Mouse (Mus musculus) splenic B cell, adult 2 months (primary cell): ENCODE results near the gene Polg2.

Source experiments
- DNase-seq: peaks from one replicate; pipeline ENCODE4 v3.0.0-alpha.2; 2011; ENCODE audit warnings: low read depth, low spot score
- H3K27me3 ChIP-seq: 2 replicates; pipeline ENCODE4 v1.6.1; 2012; ENCODE audit warnings: mild to moderate bottlenecking, low read length, moderate library complexity, mixed read lengths; ENCODE audit not compliant: control insufficient read depth, poor library complexity, insufficient read depth, severe bottlenecking
- H3K36me3 ChIP-seq: 2 replicates; pipeline ENCODE4 v1.6.1; 2012; ENCODE audit warnings: mild to moderate bottlenecking, low read length, moderate library complexity, mixed read lengths; ENCODE audit not compliant: control insufficient read depth, poor library complexity, insufficient read depth, severe bottlenecking

The Polg2 gene

DNA sequence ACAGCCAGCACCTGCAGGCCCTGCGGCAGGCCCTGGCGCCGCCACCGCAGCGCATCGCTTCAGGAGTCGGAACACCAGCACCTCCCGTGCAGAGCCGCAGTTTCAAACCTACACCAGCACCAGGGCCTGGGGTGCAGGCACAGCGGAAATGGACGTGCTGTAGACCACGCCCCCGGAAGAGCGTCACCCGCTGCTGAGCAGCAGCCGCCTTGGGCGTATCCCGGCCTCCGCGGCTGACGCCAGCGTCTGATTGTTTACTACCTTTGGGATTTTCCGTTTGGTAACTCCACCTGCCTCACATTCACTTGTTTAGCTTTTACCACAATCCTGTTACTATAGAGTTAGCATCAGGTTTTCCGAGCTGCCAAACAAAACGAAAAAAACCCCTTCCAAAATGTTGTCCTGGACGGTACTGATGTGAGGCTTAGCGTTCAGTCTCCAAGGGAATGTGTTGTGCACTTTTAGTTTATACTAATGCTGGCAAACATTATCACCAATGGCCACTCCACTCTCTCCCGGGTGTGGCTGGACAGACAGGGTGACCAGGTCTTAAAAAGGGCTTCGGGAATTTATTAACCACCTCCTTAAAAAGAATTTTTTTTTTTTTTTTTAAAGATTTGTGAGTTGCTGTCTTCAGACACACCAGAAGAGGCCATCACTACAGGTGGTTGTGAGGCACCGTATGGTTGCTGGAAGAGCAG lies at the start of gene Polg2:
Polg2 (minus strand) TSS at position 150 of the 701 bp plus-strand sequence.
- H3K27me3 ChIP-seq = no peaks in the 10 kb centered on the region
- H3K36me3 ChIP-seq = peaks cover 49% of the 10 kb centered on the region
- peak; percentile 97 for DNase-seq

DNA sequence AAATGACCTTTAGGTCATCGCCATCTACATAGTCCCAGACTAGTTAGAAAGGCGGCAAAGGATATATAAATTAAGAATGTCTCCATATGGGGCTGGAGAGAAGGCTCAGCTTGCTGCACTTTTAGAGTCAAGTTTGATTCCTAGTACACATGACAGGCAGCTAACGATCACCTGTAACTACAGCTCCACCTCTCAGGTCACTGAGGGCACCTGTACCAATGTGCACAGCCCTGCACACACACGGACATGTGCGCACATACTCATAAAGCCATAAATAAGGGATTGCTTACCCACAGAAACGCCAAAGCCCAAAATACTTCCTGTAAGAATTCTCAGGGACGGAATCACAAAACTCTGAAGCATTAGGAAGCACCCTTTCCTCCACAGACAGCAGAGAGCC lies 48.7 kb upstream of the Polg2 start:
- H3K27me3 ChIP-seq = no peaks in the 10 kb centered on the region
- peaks cover 12% of the 10 kb centered on the region for H3K36me3 ChIP-seq
- no peak for DNase-seq

- H3K27me3 ChIP-seq = no peaks in the 10 kb centered on the region
- no peak for DNase-seq
Measured at GRCm38 (mm10) chr11:106824403-106824802, 45.1 kb upstream of the Polg2 start.

GRCm38 (mm10) chr11:106823741-106824140 lies 44.4 kb upstream of the Polg2 start:
- H3K36me3 ChIP-seq = peaks cover 11% of the 10 kb centered on the region
- H3K27me3 ChIP-seq = no peaks in the 10 kb centered on the region
- DNase-seq = no peak

More at GRCm38 (mm10) chr11:106824403-106824802, 45.1 kb upstream of the Polg2 start:
- H3K36me3 ChIP-seq = peaks cover 11% of the 10 kb centered on the region

- H3K27me3 ChIP-seq = no peaks in the 10 kb centered on the region
- H3K36me3 ChIP-seq = peaks cover 8% of the 10 kb centered on the region; the same call in 1 of the 2 replicates
Measured at GRCm38 (mm10) chr11:106822911-106823310, 43.6 kb upstream of the Polg2 start.

DNA sequence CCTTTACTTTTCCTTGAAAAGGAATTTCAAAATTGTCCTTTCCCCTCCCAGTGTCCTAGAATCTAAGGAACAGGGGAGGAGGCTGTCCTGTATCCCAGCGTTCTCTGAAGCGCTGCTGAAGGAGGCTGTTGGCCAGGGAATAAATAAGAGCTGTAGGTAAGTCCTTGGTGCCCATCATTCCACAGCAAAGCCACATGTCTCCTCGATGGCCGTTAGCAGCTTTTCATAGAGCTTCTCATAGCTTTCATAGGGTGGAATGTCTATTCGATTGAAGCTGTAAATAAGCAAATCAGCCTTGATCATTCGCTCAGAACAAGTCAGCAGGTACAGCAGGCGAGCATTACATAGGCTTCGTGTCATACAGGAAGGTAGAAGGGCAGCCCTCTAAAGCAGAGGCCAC lies 43.2 kb upstream of the Polg2 start:
- Histone ChIP-seq H3K36me3 (peaks cover 8% of the 10 kb centered on the region; the same call in 1 of the 2 replicates), H3K27me3 (no peaks in the 10 kb centered on the region)
- DNase-seq = no peak

More at GRCm38 (mm10) chr11:106822911-106823310, 43.6 kb upstream of the Polg2 start:
- no peak for DNase-seq

- DNase-seq = no peak
- H3K27me3 ChIP-seq = no peaks in the 10 kb centered on the region
- H3K36me3 ChIP-seq = peaks cover 11% of the 10 kb centered on the region
Measured at GRCm38 (mm10) chr11:106821397-106821796, 42.1 kb upstream of the Polg2 start.

- Histone ChIP-seq H3K36me3 (peaks cover 10% of the 10 kb centered on the region), H3K27me3 (no peaks in the 10 kb centered on the region)
- peak; percentile 48 for DNase-seq
Measured at GRCm38 (mm10) chr11:106820972-106821371, 41.6 kb upstream of the Polg2 start.

DNA sequence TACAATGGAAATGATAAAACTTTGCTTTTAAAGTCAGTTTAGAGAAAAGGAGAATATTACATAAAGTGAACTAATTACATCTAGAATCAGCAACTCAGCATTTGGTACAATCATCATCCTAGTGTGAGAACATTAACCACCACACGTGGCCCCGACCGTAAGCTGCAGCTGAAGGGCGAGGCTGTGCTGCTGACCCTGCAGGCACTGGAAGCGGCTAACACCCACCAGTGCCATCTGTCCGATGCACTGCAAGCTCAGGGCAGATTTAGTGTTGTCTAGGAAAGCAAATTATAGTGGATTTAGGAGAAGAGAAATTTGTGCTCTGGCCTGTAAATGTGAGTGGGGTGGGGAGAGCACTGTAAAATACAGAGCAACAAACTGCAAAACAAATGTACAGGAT lies 40.9 kb upstream of the Polg2 start:
- H3K27me3 ChIP-seq = no peaks in the 10 kb centered on the region

DNA sequence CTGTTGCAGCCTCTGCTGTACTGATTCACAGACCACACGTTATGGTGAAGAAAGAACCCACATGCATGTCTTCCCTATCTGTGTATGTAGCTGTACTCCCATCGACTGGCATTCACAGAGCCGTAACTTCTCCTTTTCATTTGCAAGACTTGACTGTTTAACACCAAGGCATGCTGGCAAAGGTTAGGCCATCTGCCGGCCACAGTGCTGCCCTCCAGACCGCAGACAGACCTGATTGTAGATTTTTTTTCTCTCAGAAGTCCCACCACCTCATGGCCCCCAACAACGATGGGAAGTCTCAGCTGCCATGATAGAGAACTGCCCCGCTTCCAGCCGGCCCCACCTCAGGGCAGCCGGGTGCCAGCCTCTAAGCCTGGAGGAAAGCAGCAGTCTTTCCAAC lies 40.3 kb upstream of the Polg2 start:
- peaks cover 9% of the 10 kb centered on the region for H3K36me3 ChIP-seq
- DNase-seq = peak; percentile 3
- no peaks in the 10 kb centered on the region for H3K27me3 ChIP-seq

More for the DNA sequence above, 40.9 kb upstream of the Polg2 start:
- H3K36me3 ChIP-seq = peaks cover 8% of the 10 kb centered on the region
- DNase-seq = no peak

- DNase-seq = no peak
- Histone ChIP-seq H3K27me3 (no peaks in the 10 kb centered on the region), H3K36me3 (peaks cover 10% of the 10 kb centered on the region)
Measured at GRCm38 (mm10) chr11:106818341-106818740, 39.0 kb upstream of the Polg2 start.

GRCm38 (mm10) chr11:106817808-106818207 lies 38.5 kb upstream of the Polg2 start:
- Histone ChIP-seq H3K36me3 (peaks cover 10% of the 10 kb centered on the region), H3K27me3 (no peaks in the 10 kb centered on the region)
- DNase-seq = no peak

DNA sequence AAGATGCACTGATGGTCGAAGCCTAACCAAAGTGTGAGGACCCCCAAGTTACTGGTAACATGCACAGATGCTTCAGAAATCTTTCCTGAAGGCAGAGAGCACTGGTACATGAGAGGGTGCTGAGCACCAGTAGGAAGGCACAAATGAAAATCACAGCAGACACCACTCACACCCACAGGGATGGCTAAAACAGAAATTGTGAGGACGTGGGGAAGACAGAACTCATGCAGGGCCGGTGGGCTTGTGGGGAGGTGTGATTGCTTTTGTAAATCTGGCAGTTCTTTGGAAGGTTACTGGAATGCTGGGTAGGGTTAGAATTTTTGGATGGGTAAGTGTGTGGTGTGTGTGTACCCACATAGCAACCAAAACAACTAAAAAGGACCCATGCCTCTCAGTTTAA lies 37.8 kb upstream of the Polg2 start:
- Histone ChIP-seq H3K36me3 (peaks cover 12% of the 10 kb centered on the region), H3K27me3 (no peaks in the 10 kb centered on the region)
- DNase-seq = no peak

DNA sequence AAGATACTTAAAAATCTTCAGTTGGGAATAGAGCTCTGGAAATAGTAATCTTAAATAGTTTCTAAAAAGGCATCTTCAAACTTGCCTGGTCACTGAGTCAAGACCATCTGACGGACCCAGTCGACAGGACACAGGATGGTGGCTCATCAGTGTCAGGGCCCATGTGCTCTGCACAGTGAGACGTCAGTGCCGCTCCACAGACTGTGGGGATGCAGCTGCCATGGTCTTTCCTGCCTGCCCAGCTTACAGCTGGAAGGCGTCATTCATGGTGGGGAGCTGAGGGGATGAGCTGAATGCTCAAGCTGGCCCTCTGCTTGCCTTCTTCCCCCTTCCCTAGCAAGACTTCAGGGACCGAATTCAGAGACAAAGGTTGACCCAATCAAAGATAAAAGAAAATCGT lies 37.0 kb upstream of the Polg2 start:
- Histone ChIP-seq H3K36me3 (peaks cover 12% of the 10 kb centered on the region), H3K27me3 (no peaks in the 10 kb centered on the region)
- DNase-seq = no peak

DNA sequence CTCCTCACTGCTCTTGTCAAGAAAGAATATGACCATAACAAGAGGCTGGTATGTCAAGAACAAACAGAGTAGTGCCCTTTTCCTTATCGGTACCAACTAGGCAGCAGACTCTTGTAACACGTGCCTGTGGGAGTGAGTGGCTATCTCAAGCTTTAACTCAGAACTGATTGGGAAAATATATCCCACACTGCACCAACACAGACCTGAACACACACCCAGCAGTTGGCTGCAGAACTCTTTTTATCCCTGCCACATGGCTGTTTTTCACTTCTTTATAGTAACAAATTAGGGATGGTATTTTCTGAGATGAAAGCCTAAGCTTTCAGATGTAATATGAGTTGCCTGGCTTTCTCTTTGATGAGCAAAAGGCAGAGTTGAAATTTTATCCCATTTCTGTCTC lies 36.4 kb upstream of the Polg2 start:
- peaks cover 12% of the 10 kb centered on the region for H3K36me3 ChIP-seq
- DNase-seq = no peak
- no peaks in the 10 kb centered on the region for H3K27me3 ChIP-seq

- Histone ChIP-seq H3K36me3 (peaks cover 12% of the 10 kb centered on the region; the same call in 1 of the 2 replicates), H3K27me3 (no peaks in the 10 kb centered on the region)
- no peak for DNase-seq
Measured at GRCm38 (mm10) chr11:106815331-106815730, 36.0 kb upstream of the Polg2 start.
